In the genomic region with DNA sequence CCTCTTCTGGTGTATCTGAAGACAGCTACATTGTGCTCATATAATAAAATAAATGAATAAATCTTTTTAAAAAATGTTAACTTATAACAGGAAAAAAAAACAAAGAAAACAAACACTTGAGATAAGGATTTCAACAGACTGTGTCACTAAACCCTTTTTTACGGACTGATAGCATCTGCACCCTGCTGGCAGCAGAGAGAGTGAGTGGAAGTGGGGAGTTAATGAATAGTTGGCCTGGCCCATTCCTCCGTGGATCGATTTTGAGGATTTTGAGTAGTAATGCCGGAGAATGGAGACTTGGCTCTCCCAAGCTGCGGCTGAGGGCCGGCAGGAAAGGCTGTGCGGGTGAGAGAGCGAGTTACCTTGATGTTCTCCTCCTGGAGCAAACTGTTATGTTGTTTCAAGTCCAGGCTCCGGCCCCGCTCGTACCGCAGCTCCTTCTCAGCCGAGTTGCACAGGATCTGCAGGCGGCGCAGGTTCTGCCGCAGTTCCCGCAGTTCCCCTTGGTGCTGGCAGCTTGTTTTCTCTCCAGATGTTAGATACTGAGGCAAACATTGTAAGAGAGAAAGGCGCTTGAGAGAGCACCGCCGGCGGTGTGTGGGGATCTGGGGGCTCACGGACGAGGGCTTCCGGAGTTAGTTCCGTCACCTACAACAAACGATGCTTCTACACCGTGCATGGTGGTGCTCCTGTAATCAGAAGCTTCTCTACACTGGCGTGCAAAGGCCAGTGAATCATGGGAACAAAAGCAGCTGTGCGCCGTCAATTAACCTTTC, we compare ENCODE assay signal across 8 mouse cellular contexts. TPM values are rescaled to one million over a fixed set of nuclear protein-coding genes. Genes with fewer than 3 reads are reported as not detected.
DNase-seq lines count a peak whose midpoint lies in the region; ATAC-seq and TF ChIP-seq lines count a peak whose summit lies in the region.

No protein-coding gene starts in this region.

- intact Hi-C loops in left cerebral cortex, adult 2 months (cut with DNase I): no loop called here
- intact Hi-C loops in left cerebral cortex, postnatal 4 days (cut with DNase I): no loop called here

- H3K27me3 ChIP-seq in forebrain, embryonic 15.5 days: no peaks in the 10 kb centered on the region
- no peaks in the 10 kb centered on the region for H3K27me3 ChIP-seq in midbrain, embryonic 14.5 days (ENCODE audit: control insufficient read depth, insufficient read depth, low read length)

- peak overlapping the region; percentile 64 for H3K4me2 ChIP-seq in forebrain, embryonic 15.5 days (replicated peaks)
- H3K4me2 ChIP-seq in midbrain, embryonic 14.5 days (ENCODE audit: low read length): peak overlapping the region; percentile 56

- peak overlapping the region; percentile 11; the same call in 1 of the 2 replicates for H3K4me3 ChIP-seq in left cerebral cortex, adult 2 months
- peak overlapping the region; percentile 41 for H3K4me3 ChIP-seq in forebrain, embryonic 15.5 days
- H3K4me3 ChIP-seq in midbrain, embryonic 14.5 days (replicated peaks; ENCODE audit: low read depth, low read length): peak overlapping the region; percentile 33

- no peaks in the 10 kb centered on the region for H3K36me3 ChIP-seq in forebrain, embryonic 15.5 days
- H3K36me3 ChIP-seq in midbrain, embryonic 14.5 days (ENCODE audit: control insufficient read depth, insufficient read depth, low read length): no peaks in the 10 kb centered on the region

- no peak; the same call in 1 of the 2 replicates for TF ChIP-seq CTCF in left cerebral cortex, adult 2 months (IDR thresholded peaks at IDR 0.05)

- peaks cover 9% of the 10 kb centered on the region; the same call in 1 of the 2 replicates for H3K4me1 ChIP-seq in forebrain, embryonic 15.5 days
- H3K4me1 ChIP-seq in midbrain, embryonic 14.5 days (ENCODE audit: control insufficient read depth, insufficient read depth, low read length): peaks cover 3% of the 10 kb centered on the region; the same call in 1 of the 2 replicates

- WGBS in forebrain, embryonic 15.5 days: 6% methylated on average over 30 of the region's 30 CpGs
- WGBS in midbrain, embryonic 14.5 days: 8% methylated on average over 30 of the region's 30 CpGs

- peak overlapping the region; percentile 40 for H3K9ac ChIP-seq in forebrain, embryonic 15.5 days (replicated peaks)
- peak overlapping the region; percentile 50; the same call in 1 of the 2 replicates for H3K9ac ChIP-seq in midbrain, embryonic 14.5 days (replicated peaks; ENCODE audit: low read length)

- H3K27ac ChIP-seq in left cerebral cortex, adult 2 months: no peak overlapping the region
- H3K27ac ChIP-seq in forebrain, embryonic 15.5 days (replicated peaks): peak overlapping the region; percentile 71
- H3K27ac ChIP-seq in midbrain, embryonic 14.5 days (replicated peaks; ENCODE audit: low read depth, low read length): peak overlapping the region; percentile 75

- no peaks in the 10 kb centered on the region for H3K9me3 ChIP-seq in forebrain, embryonic 15.5 days
- no peaks in the 10 kb centered on the region for H3K9me3 ChIP-seq in midbrain, embryonic 14.5 days (ENCODE audit: control insufficient read depth, low read length)

- DNase-seq in left cerebral cortex, adult 2 months (ENCODE audit: extremely low spot score in 1 of 2, low spot score in 2 of 2): no peak
- DNase-seq in left cerebral cortex, postnatal 4 days: no peak
- peak; percentile 9 to 26 for DNase-seq in adrenal gland, adult 18-20 months (ENCODE audit: low spot score in 2 of 2)
- peak; percentile 11 to 47 for DNase-seq in kidney, postnatal 36 days
- DNase-seq in midbrain, embryonic 14.5 days: peak; percentile 70
- DNase-seq in urinary bladder, postnatal 25 days (ENCODE audit: low spot score): peak; percentile 5
- no peak for DNase-seq in gastrocnemius, adult 8-10 months (ENCODE audit: low spot score in 2 of 2)

- ATAC-seq in forebrain, embryonic 15.5 days (replicated peaks): no peak
- no peak; the same call in 1 of the 2 replicates for ATAC-seq in midbrain, embryonic 14.5 days (ENCODE audit: low FRiP score, low TSS enrichment)

RNA-seq across cellular contexts. Expression of a gene that starts 39.0 kb away (rescaled TPM):
- total RNA-seq in left cerebral cortex, adult 2 months (2021): 10 to 100 TPM; 14.1 to 20.8 TPM
- 10 to 100 TPM; 26.2 to 27.3 TPM for total RNA-seq in left cerebral cortex, postnatal 4 days (2021)
- 10 to 100 TPM; 16.7 to 17.6 TPM for total RNA-seq in adrenal gland, adult 18-20 months (2021)
- 65.3 and 76.6 TPM in 2 replicates for polyA plus RNA-seq in forebrain, embryonic 15.5 days (2015; fragmentation: Nextera tagmentation; extraction: Ambion mirVana)
- polyA plus RNA-seq in midbrain, embryonic 14.5 days (2014; fragmentation: Nextera tagmentation; extraction: Ambion mirVana): 57.6 and 60.0 TPM in 2 replicates
- total RNA-seq in gastrocnemius, adult 8-10 months (2022): 10 to 100 TPM in 1 of 4 experiments, 1 to 10 TPM in 3; 6.3 to 10.0 (median 7.4) TPM

RNA-seq across cellular contexts. Expression of a gene that starts 55.9 kb away (rescaled TPM):
- total RNA-seq in left cerebral cortex, adult 2 months (2021): 10 to 100 TPM; 19.6 to 20.8 TPM
- 10 to 100 TPM; 20.5 to 21.3 TPM for total RNA-seq in left cerebral cortex, postnatal 4 days (2021)
- 1 to 10 TPM; 8.2 to 8.7 TPM for total RNA-seq in adrenal gland, adult 18-20 months (2021)
- 10.6 and 13.0 TPM in 2 replicates for polyA plus RNA-seq in forebrain, embryonic 15.5 days (2015; fragmentation: Nextera tagmentation; extraction: Ambion mirVana)
- 19.3 and 20.6 TPM in 2 replicates for polyA plus RNA-seq in midbrain, embryonic 14.5 days (2014; fragmentation: Nextera tagmentation; extraction: Ambion mirVana)
- under 1 TPM in 1 of 4 experiments, not detected in 3; 0.29 TPM for total RNA-seq in gastrocnemius, adult 8-10 months (2022)

Comparison
In these comparisons a context has a peak if more than half of its experiments do, and no peak if none do; other contexts are left out.
1. DNase-seq: peak in adrenal gland, adult 18-20 months (2 of 2), kidney, postnatal 36 days (2 of 2), midbrain, embryonic 14.5 days (single experiment) and urinary bladder, postnatal 25 days (single experiment); none in left cerebral cortex, adult 2 months (0 of 2), left cerebral cortex, postnatal 4 days (single experiment) and gastrocnemius, adult 8-10 months (0 of 2).
2. RNA of a gene that starts 55.9 kb away (total RNA-seq): 20.5 to 21.3 TPM in left cerebral cortex, postnatal 4 days, 19.6 to 20.8 TPM in left cerebral cortex, adult 2 months and 8.2 to 8.7 TPM in adrenal gland, adult 18-20 months; 0.29 TPM in gastrocnemius, adult 8-10 months; every median in the first group is over 4 times any median in the second.
3. Peak in every context shown above with its lines, with median percentiles within 50 percentile points of each other: H3K4me3 ChIP-seq.